ENCODE assay signal across 8 mouse cellular contexts in the genomic region with DNA sequence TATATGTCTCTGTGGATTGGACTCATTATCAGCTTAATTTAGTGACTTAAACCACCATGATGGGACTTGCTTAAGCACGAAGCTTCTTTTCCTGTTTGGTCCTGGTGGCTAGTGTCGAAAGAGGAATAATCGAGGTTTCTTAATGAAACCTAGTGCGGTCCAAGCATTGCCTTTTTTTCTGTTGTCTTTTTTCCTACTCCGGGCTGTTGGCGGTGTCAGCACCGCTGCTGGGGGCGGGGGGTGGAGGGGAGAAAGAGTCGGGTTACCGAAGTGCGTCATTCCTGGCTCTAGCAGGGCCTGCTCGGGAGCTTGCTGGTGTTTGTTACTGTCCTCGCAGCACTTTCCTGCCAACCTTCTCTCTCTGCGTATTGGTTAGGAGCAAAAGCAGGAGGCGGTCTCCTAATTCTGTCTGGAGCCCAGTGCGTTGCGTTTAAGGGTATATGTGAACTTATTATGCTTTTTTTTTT. TPM values are rescaled to one million over a fixed set of nuclear protein-coding genes. Genes with fewer than 3 reads are reported as not detected.
DNase-seq lines count a peak whose midpoint lies in the region; ATAC-seq and TF ChIP-seq lines count a peak whose summit lies in the region.

No protein-coding gene starts in this region.

- H3K27ac ChIP-seq in heart, embryonic 12.5 days (ENCODE audit: poor library complexity, severe bottlenecking): peak overlapping the region; percentile 100
- H3K27ac ChIP-seq in kidney, postnatal 0 days: peak overlapping the region; percentile 99
- peak overlapping the region; percentile 93 for H3K27ac ChIP-seq in liver, embryonic 13.5 days
- peak overlapping the region; percentile 99 for H3K27ac ChIP-seq in stomach, embryonic 16.5 days (ENCODE audit: low read length)

- peak overlapping the region; percentile 81 for H3K4me3 ChIP-seq in heart, embryonic 12.5 days
- H3K4me3 ChIP-seq in kidney, postnatal 0 days (replicated peaks; ENCODE audit: low read depth, low read length): peak overlapping the region; percentile 50
- H3K4me3 ChIP-seq in liver, embryonic 13.5 days (replicated peaks): peak overlapping the region; percentile 73
- H3K4me3 ChIP-seq in stomach, embryonic 16.5 days (replicated peaks; ENCODE audit: low read length): peak overlapping the region; percentile 62

- TF ChIP-seq CTCF in brain, embryonic 14.5 days (IDR thresholded peaks at IDR 0.05; ENCODE audit: borderline replicate concordance, extremely low read depth, insufficient read depth, insufficient read length): no peak
- TF ChIP-seq CTCF in kidney, postnatal 0 days (IDR thresholded peaks at IDR 0.05; ENCODE audit: low read depth): no peak

- peak; percentile 76 for ATAC-seq in heart, embryonic 12.5 days (ENCODE audit: insufficient number of reproducible peaks, low FRiP score)
- peak; percentile 67 for ATAC-seq in kidney, postnatal 0 days (replicated peaks; ENCODE audit: low FRiP score, low read depth)
- ATAC-seq in liver, embryonic 13.5 days (ENCODE audit: low read depth): peak; percentile 66
- peak; percentile 77 for ATAC-seq in stomach, embryonic 16.5 days (ENCODE audit: insufficient read depth, low FRiP score)

- 0 out of 2 replicates have a peak, but pooled peaks cover 3% of the 10 kb centered on the region for H3K9me3 ChIP-seq in heart, embryonic 12.5 days (replicated peaks)
- no peaks in the 10 kb centered on the region for H3K9me3 ChIP-seq in kidney, postnatal 0 days (replicated peaks; ENCODE audit: low read length)
- no peaks in the 10 kb centered on the region; the same call in 1 of the 2 replicates for H3K9me3 ChIP-seq in liver, embryonic 13.5 days (replicated peaks)
- H3K9me3 ChIP-seq in stomach, embryonic 16.5 days (replicated peaks; ENCODE audit: control insufficient read depth, low read length): no peaks in the 10 kb centered on the region

- no peak for TF ChIP-seq POLR2A in brain, embryonic 14.5 days (IDR thresholded peaks at IDR 0.05; ENCODE audit: borderline replicate concordance, extremely low read depth, insufficient read depth, insufficient read length, poor library complexity, severe bottlenecking)

- 7% methylated on average over 17 of the region's 17 CpGs for WGBS in heart, embryonic 12.5 days
- WGBS in kidney, postnatal 0 days: 23% methylated on average over 17 of the region's 17 CpGs
- whole genome bisulfite sequencing in liver, embryonic 13.5 days (ENCODE audit: insufficient replicate concordance): 11% methylated on average over 17 of the region's 17 CpGs
- 7% methylated on average over 17 of the region's 17 CpGs for WGBS in stomach, embryonic 16.5 days

- 0 out of 2 replicates have a peak, but pooled peaks cover 7% of the 10 kb centered on the region for H3K4me1 ChIP-seq in heart, embryonic 12.5 days (replicated peaks)
- H3K4me1 ChIP-seq in kidney, postnatal 0 days (replicated peaks; ENCODE audit: insufficient read depth, low read length): no peaks in the 10 kb centered on the region
- H3K4me1 ChIP-seq in liver, embryonic 13.5 days (replicated peaks): peaks cover 21% of the 10 kb centered on the region
- H3K4me1 ChIP-seq in stomach, embryonic 16.5 days (ENCODE audit: control insufficient read depth, insufficient read depth, low read length): no peaks in the 10 kb centered on the region

- no peaks in the 10 kb centered on the region for H3K36me3 ChIP-seq in heart, embryonic 12.5 days
- H3K36me3 ChIP-seq in kidney, postnatal 0 days (ENCODE audit: insufficient read depth, low read length): no peaks in the 10 kb centered on the region
- H3K36me3 ChIP-seq in liver, embryonic 13.5 days: no peaks in the 10 kb centered on the region
- H3K36me3 ChIP-seq in stomach, embryonic 16.5 days (ENCODE audit: control insufficient read depth, insufficient read depth, low read length): no peaks in the 10 kb centered on the region

- DNase-seq in CD4-positive helper T cell, adult 2 months (ENCODE audit: low read depth, low spot score): peak; percentile 89
- peak; percentile 94 for DNase-seq in brain, embryonic 14.5 days (ENCODE audit: low read depth)
- peak; percentile 57 for DNase-seq in fat pad, adult 2 months (ENCODE audit: extremely low read depth, low read depth, low spot score)
- peak; percentile 93 for DNase-seq in kidney, postnatal 0 days (ENCODE audit: low spot score)
- peak; percentile 63 for DNase-seq in liver, embryonic 13.5 days
- peak; percentile 72 for DNase-seq in neural tube, embryonic 10.5 days (ENCODE audit: extremely low spot score, low spot score)

- no peaks in the 10 kb centered on the region for H3K27me3 ChIP-seq in heart, embryonic 12.5 days (replicated peaks)
- no peaks in the 10 kb centered on the region for H3K27me3 ChIP-seq in kidney, postnatal 0 days (ENCODE audit: insufficient read depth, low read length)
- no peaks in the 10 kb centered on the region for H3K27me3 ChIP-seq in liver, embryonic 13.5 days
- no peaks in the 10 kb centered on the region for H3K27me3 ChIP-seq in stomach, embryonic 16.5 days (ENCODE audit: control insufficient read depth, insufficient read depth, low read length)

- H3K9ac ChIP-seq in heart, embryonic 12.5 days: peak overlapping the region; percentile 75
- peak overlapping the region; percentile 65 for H3K9ac ChIP-seq in kidney, postnatal 0 days (ENCODE audit: low read depth, low read length)
- H3K9ac ChIP-seq in liver, embryonic 13.5 days: peak overlapping the region; percentile 82
- peak overlapping the region; percentile 77 for H3K9ac ChIP-seq in stomach, embryonic 16.5 days (ENCODE audit: low read length)

- peak overlapping the region; percentile 60 for H3K4me2 ChIP-seq in heart, embryonic 12.5 days
- peak overlapping the region; percentile 59 for H3K4me2 ChIP-seq in kidney, postnatal 0 days (ENCODE audit: low read length)
- H3K4me2 ChIP-seq in liver, embryonic 13.5 days: peak overlapping the region; percentile 64
- peak overlapping the region; percentile 65 for H3K4me2 ChIP-seq in stomach, embryonic 16.5 days (ENCODE audit: low read depth, low read length)

RNA-seq across cellular contexts. Expression of a gene that starts 2.8 kb away (rescaled TPM):
- polyA plus RNA-seq in brain, embryonic 14.5 days (2012; rRNA removed): 25.8 and 28.4 TPM in 2 replicates
- polyA plus RNA-seq in heart, embryonic 12.5 days (2016; fragmentation: Nextera tagmentation; extraction: Ambion mirVana): 42.7 and 48.2 TPM in 2 replicates
- polyA plus RNA-seq in kidney, postnatal 0 days (2015; fragmentation: Nextera tagmentation; extraction: Ambion mirVana): 31.1 and 35.0 TPM in 2 replicates
- polyA plus RNA-seq in liver, embryonic 13.5 days (2015; fragmentation: Nextera tagmentation; extraction: Ambion mirVana): 28.2 and 37.9 TPM in 2 replicates
- 36.3 and 41.1 TPM in 2 replicates for polyA plus RNA-seq in stomach, embryonic 16.5 days (2015; fragmentation: Nextera tagmentation; extraction: Ambion mirVana)

Comparison
In these comparisons a context has a peak if more than half of its experiments do, and no peak if none do; other contexts are left out.
1. Peak in every context shown above with its lines: DNase-seq, ATAC-seq, H3K4me3 ChIP-seq and H3K27ac ChIP-seq.